Mouse (Mus musculus) heart, adult 2 months (tissue): ENCODE measurements at regions not wholly inside any gene's neighbourhood (a gene's known extent, or its start where the extent isn't known, plus 50 kb on each side); places are given as distances from the start of the nearest gene placed in this dataset.

Source experiments
- DNase-seq, 2 experiments: peaks; one replicate each; pipeline ENCODE4 v3.0.0; 2021
- H3K27ac ChIP-seq: fragments of 200-600 bp; 2 replicates; pipeline ENCODE4 v1.8.1; 2022
- H3K27me3 ChIP-seq: fragments of 200-500 bp; 2 replicates; pipeline ENCODE4 v1.6.1; 2012; ENCODE audit warnings: mild to moderate bottlenecking, low read length, inconsistent platforms, mixed read lengths; ENCODE audit not compliant: control insufficient read depth, insufficient read depth
- H3K36me3 ChIP-seq: fragments of 200-500 bp; 2 replicates; pipeline ENCODE4 v1.6.1; 2012; ENCODE audit warnings: low read length, inconsistent platforms; ENCODE audit not compliant: control insufficient read depth, insufficient read depth
- H3K4me1 ChIP-seq: fragments of 200-500 bp; 2 replicates; pipeline ENCODE4 v1.6.1; 2011; ENCODE audit warnings: low read length; ENCODE audit not compliant: control insufficient read depth, insufficient read depth
- H3K4me3 ChIP-seq: fragments of 200-600 bp; 2 replicates; pipeline ENCODE4 v1.8.1; 2022
- H3K79me2 ChIP-seq: fragments of 200-500 bp; replicated peaks from 2 replicates; pipeline ENCODE4 v1.6.1; 2012; ENCODE audit warnings: mild to moderate bottlenecking, inconsistent platforms, low read length, moderate library complexity, mixed read lengths; ENCODE audit not compliant: control insufficient read depth, insufficient read depth
- H3K9ac ChIP-seq: fragments of 200-500 bp; 2 replicates; pipeline ENCODE4 v1.6.1; 2012; ENCODE audit warnings: low read depth, mild to moderate bottlenecking, control low read depth, inconsistent platforms, low read length, mixed read lengths
- CTCF ChIP-seq: fragments of 200-600 bp; IDR thresholded peaks from 2 replicates; pipeline ENCODE4 v1.8.1; 2022; ENCODE audit warnings: antibody characterized with exemption, mild to moderate bottlenecking, moderate library complexity
- EP300 ChIP-seq: fragments of 200-500 bp; IDR thresholded peaks from 2 replicates; pipeline ENCODE4 v1.6.1; 2011; ENCODE audit warnings: low read depth, low read length, control low read depth; ENCODE audit not compliant: insufficient read depth
- POLR2A ChIP-seq: fragments of 200-500 bp; IDR thresholded peaks from 2 replicates; pipeline ENCODE4 v1.6.1; 2011; ENCODE audit warnings: mild to moderate bottlenecking, low read depth, low read length, control low read depth; ENCODE audit not compliant: insufficient read depth
- WGBS: fragments of 180-500 bp; shearing (Covaris S2); methylation state at CpG from one replicate; pipeline ENCODE4 v1.1.7; 2018; 5-methylcytosine and 5-hydroxymethylcytosine counted together
- intact Hi-C: fragments of 180-260 bp; cut with DNase I; formaldehyde crosslinking; loops from one replicate; pipeline ENCODE4 v1.15.1; 2025

- no peak overlapping the region for H3K4me3 ChIP-seq
- no peak overlapping the region for H3K27ac ChIP-seq
- 68% methylated on average over 3 of the region's 3 CpGs for WGBS
- H3K36me3 ChIP-seq = no peaks in the 10 kb centered on the region
- intact Hi-C loops = no loop called here
- H3K9ac ChIP-seq = no peak overlapping the region
- H3K79me2 ChIP-seq = no peaks in the 10 kb centered on the region
- H3K27me3 ChIP-seq = no peaks in the 10 kb centered on the region
- H3K4me1 ChIP-seq = no peaks in the 10 kb centered on the region
- no peak for DNase-seq
- TF ChIP-seq CTCF = no peak
- no peak for TF ChIP-seq POLR2A
- TF ChIP-seq EP300 = no peak
These were observed 226.3 kb downstream of the Rergl start for GRCm38 (mm10) chr6:139275512-139275911.

- WGBS = 86% methylated on average over 4 of the region's 4 CpGs
- Histone ChIP-seq H3K9ac (no peak overlapping the region), H3K4me3 (no peak overlapping the region), H3K79me2 (no peaks in the 10 kb centered on the region), H3K36me3 (no peaks in the 10 kb centered on the region), H3K27ac (no peak overlapping the region), H3K4me1 (no peaks in the 10 kb centered on the region), H3K27me3 (no peaks in the 10 kb centered on the region)
- intact Hi-C loops = no loop called here
- TF ChIP-seq CTCF = no peak
- no peak for TF ChIP-seq EP300
- TF ChIP-seq POLR2A = no peak
- DNase-seq = no peak
These were observed 248.1 kb downstream of the Rergl start for GRCm38 (mm10) chr6:139253704-139254103.

- intact Hi-C loops = loop anchor here (1.0 to 5.0 kb wide), 2 partner anchors 772 to 1077 kb away; no protein-coding TSS in a partner anchor
- Histone ChIP-seq H3K4me1 (no peaks in the 10 kb centered on the region), H3K9ac (no peak overlapping the region), H3K36me3 (no peaks in the 10 kb centered on the region), H3K27ac (no peak overlapping the region), H3K4me3 (peak overlapping the region; percentile 24; the same call in 1 of the 2 replicates), H3K27me3 (no peaks in the 10 kb centered on the region), H3K79me2 (no peaks in the 10 kb centered on the region)
- DNase-seq = peak; percentile 12 to 37
- no peak for TF ChIP-seq POLR2A
- TF ChIP-seq CTCF = peak; percentile 80
- 31% methylated on average over 11 of the region's 11 CpGs for WGBS
These were observed 252.7 kb downstream of the Rergl start for GRCm38 (mm10) chr6:139248920-139249547.

DNA sequence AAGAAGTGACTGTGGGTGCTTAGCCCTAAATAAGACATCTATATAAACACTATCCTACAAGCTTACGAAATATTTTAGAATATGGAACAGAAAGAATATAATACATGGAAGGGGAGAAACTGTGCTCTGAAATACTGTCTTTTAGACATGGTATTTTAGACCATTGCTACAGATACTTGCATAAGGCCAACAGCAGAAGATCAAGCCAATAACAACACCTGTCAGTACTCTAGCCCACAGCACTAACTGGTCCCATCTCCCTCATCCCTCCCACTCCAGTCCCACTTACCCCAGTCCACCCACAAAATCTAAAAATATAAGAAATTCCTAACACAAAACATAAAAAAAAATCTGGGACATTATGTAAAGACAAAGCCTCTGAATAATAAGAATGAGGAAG lies 275.6 kb downstream of the Rergl start:
- Histone ChIP-seq H3K9ac (no peak overlapping the region), H3K79me2 (no peaks in the 10 kb centered on the region), H3K27me3 (no peaks in the 10 kb centered on the region), H3K27ac (no peak overlapping the region), H3K4me3 (no peak overlapping the region), H3K36me3 (no peaks in the 10 kb centered on the region), H3K4me1 (no peaks in the 10 kb centered on the region)
- intact Hi-C loops = no loop called here
- no peak for DNase-seq
- TF ChIP-seq CTCF (no peak), EP300 (no peak), POLR2A (no peak)
- 68% methylated on average over 1 of the region's 1 CpGs for WGBS

GRCm38 (mm10) chr6:139214488-139214887 lies 287.3 kb downstream of the Rergl start:
- Histone ChIP-seq H3K9ac (no peak overlapping the region), H3K36me3 (no peaks in the 10 kb centered on the region), H3K79me2 (no peaks in the 10 kb centered on the region), H3K27ac (no peak overlapping the region), H3K27me3 (no peaks in the 10 kb centered on the region), H3K4me1 (no peaks in the 10 kb centered on the region), H3K4me3 (no peak overlapping the region)
- no peak for TF ChIP-seq POLR2A
- no peak for TF ChIP-seq CTCF
- TF ChIP-seq EP300 = no peak
- intact Hi-C loops = no loop called here
- 52% methylated on average over 3 of the region's 3 CpGs for WGBS
- DNase-seq = no peak

DNA sequence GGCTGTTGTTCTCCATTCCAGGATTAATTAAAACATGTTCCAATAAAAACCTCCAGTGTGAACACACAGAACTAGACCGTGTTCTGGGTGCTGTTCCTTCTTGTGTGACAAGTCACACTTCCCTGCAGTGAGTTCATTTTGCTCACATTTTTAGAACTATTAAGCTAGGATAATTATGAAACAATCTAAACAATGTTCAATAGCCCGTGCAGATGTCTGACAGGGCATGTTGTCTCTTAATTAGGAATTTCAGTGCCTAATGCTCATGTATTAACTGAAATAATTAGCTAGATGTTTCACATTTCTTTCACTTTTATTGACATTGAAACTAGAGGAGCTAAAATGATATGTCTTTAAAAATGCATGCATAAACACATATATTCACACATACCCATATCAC lies 291.5 kb downstream of the Rergl start:
- WGBS = 59% methylated on average over 2 of the region's 2 CpGs

More for the DNA sequence above, 291.5 kb downstream of the Rergl start:
- Histone ChIP-seq H3K27ac (no peak overlapping the region), H3K4me1 (no peaks in the 10 kb centered on the region), H3K36me3 (no peaks in the 10 kb centered on the region), H3K79me2 (no peaks in the 10 kb centered on the region), H3K9ac (no peak overlapping the region), H3K4me3 (no peak overlapping the region), H3K27me3 (no peaks in the 10 kb centered on the region)
- intact Hi-C loops = no loop called here
- no peak for TF ChIP-seq POLR2A
- TF ChIP-seq CTCF = no peak
- TF ChIP-seq EP300 = no peak
- no peak for DNase-seq
